Mouse (Mus musculus) testis, adult 2 months (tissue): Measurements from ENCODE around the gene Myl6.

ENCODE experiments used
- CTCF ChIP-seq: fragments of 200-500 bp; IDR thresholded peaks from 2 replicates; pipeline ENCODE4 v1.5.1; 2012; ENCODE audit warnings: low read depth, mild to moderate bottlenecking, inconsistent platforms, low read length, moderate library complexity; ENCODE audit not compliant: control insufficient read depth, insufficient read depth, insufficient replicate concordance
- POLR2A ChIP-seq: fragments of 200-500 bp; IDR thresholded peaks from 2 replicates; pipeline ENCODE4 v1.6.1; 2012; ENCODE audit warnings: low read depth, mild to moderate bottlenecking, inconsistent platforms, low read length, moderate library complexity; ENCODE audit not compliant: control insufficient read depth

DNA sequence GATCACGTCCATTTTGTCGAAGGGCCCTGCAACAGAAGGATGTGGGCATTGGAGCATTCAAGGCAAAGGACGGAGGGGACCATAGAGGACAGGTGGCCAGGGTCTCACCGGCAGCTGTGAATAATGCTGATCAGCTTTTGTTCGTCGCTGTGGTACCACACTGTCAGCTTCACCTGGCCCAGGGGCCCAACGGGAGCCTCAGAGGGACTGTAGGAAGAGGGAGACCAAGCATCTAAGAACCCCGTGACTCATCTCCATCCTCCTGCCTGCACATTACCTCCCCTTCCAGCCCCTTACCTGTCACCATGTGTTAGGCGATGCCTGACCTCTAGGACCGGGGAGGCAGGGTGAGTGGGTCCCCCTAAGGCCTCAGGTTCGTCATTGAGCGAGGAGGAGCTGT is 17.8 kb upstream of the Myl6 start:
- TF ChIP-seq POLR2A (no peak), CTCF (no peak)
